Mouse (Mus musculus): Measurements from ENCODE around the gene Pramef8. TPM values are rescaled to one million over a fixed set of nuclear protein-coding genes. Genes with fewer than 3 reads are reported as not detected.
A peak's percentile ranks its signal among the peaks of the same experiment; 100 is the strongest.
"Not testable (repeated sequence)": the region's sequence is repeated elsewhere in the genome, so short reads cannot be mapped to it uniquely, and the experiment has no call there.

The Pramef8 gene
- 10 to 100 TPM in 25 of 26 experiments, 1 to 10 TPM in 1; 4.9 to 35.8 (median 21.1) TPM for total RNA-seq (2018; cell fraction: chromatin; rRNA removed)
- 10 to 100 TPM; 11.4 to 25.2 (median 18.4) TPM for total RNA-seq (2018; cell fraction: cytosol; rRNA removed)
- total RNA-seq (2018; cell fraction: nucleus; rRNA removed): 10 to 100 TPM; 10.3 to 43.1 (median 22.1) TPM
- polyA plus RNA-seq (2018): 9.1 to 17.7 TPM (median 13.0 TPM) in 3 replicates

- H3K79me2 ChIP-seq (ENCODE audit: inconsistent target): peaks cover 32% of the 10 kb centered on the region
- peak within 1 kb of the TSS; percentile 85 for H3K27ac ChIP-seq
- WGBS (ENCODE audit: missing documents): under 1% methylated on average over 50 of the region's 50 CpGs
- peak within 1 kb of the TSS; percentile 92 for H3K4me3 ChIP-seq (ENCODE audit: inconsistent target)
- H3K36me3 ChIP-seq (ENCODE audit: inconsistent target): peaks cover 25% of the 10 kb centered on the region
Measured at GRCm38 (mm10) chr4:143412219-143413092, at the start of gene Pramef8. TSS of gene Pramef8 (plus strand) at chr4:143412426.

DNA sequence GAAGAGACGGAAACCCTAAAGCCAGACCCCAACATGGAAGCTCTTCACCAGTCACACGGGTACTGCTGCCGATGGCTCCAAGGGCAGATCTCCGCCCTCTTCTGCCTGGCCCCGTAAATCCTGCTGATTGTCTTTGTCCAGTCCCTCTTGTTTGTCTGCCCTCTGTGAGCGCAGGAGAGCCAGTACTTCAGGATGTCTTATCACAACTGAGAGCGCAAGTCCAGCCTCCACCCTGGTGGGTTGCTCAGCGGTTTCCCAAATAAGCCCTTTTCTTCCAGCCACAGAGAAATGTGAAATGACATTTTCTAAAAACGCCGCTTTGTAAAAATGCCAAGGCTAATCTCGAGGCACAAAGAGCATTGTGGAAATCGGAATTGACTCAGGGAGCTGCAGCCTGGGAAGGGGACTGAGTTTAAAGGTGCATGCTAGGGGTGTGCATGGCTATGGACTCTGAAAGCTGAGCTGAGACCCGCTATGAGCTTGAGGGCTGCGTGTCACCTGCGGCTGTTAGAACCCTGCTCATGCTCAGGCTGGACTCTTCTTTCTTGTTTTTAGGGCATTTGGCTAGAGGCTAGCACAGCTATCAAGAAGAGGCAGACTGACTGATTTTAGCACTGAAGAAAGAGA lies 45.7 kb upstream of the Pramef8 start:
- Histone ChIP-seq H3K36me3 (ENCODE audit: inconsistent target) (no peaks in the 10 kb centered on the region), H3K27ac (no peak overlapping the region), H3K79me2 (ENCODE audit: inconsistent target) (no peaks in the 10 kb centered on the region), H3K4me3 (ENCODE audit: inconsistent target) (no peak overlapping the region)
- 73% methylated on average over 15 of the region's 15 CpGs for WGBS (ENCODE audit: missing documents)

- H3K4me3 ChIP-seq (ENCODE audit: inconsistent target): no peak overlapping the region
- WGBS (ENCODE audit: missing documents): 48% methylated on average over 7 of the region's 7 CpGs
- no peak overlapping the region for H3K27ac ChIP-seq
- H3K79me2 ChIP-seq (ENCODE audit: inconsistent target): no peaks in the 10 kb centered on the region
- H3K36me3 ChIP-seq (ENCODE audit: inconsistent target): no peaks in the 10 kb centered on the region
Measured at GRCm38 (mm10) chr4:143379480-143379879, 32.7 kb upstream of the Pramef8 start.

- H3K36me3 ChIP-seq (ENCODE audit: inconsistent target): no peaks in the 10 kb centered on the region
- WGBS (ENCODE audit: missing documents): 44% methylated on average over 14 of the region's 15 CpGs
- H3K27ac ChIP-seq: no peak overlapping the region
- H3K79me2 ChIP-seq (ENCODE audit: inconsistent target): no peaks in the 10 kb centered on the region
- no peak overlapping the region for H3K4me3 ChIP-seq (ENCODE audit: inconsistent target)
Measured at GRCm38 (mm10) chr4:143379931-143380715, 32.1 kb upstream of the Pramef8 start.

DNA sequence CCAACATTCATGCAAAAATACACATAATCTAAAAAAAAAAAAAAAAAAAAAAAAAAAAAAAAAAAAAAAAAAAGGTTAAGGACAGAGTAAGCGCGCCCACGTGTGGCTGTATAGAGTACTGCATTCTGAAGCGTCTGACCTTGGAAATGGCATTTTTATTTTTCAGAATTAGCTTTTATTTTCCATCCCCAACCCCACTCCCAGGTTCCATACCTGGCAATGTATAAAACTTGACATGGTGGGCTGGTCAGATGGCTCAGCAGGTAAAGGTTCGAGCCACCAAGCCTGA lies 31.6 kb upstream of the Pramef8 start:
- no peaks in the 10 kb centered on the region for H3K36me3 ChIP-seq (ENCODE audit: inconsistent target)
- H3K79me2 ChIP-seq (ENCODE audit: inconsistent target): no peaks in the 10 kb centered on the region
- 4% methylated on average over 5 of the region's 5 CpGs for WGBS (ENCODE audit: missing documents)
- H3K27ac ChIP-seq: no peak overlapping the region
- H3K4me3 ChIP-seq (ENCODE audit: inconsistent target): no peak overlapping the region

DNA sequence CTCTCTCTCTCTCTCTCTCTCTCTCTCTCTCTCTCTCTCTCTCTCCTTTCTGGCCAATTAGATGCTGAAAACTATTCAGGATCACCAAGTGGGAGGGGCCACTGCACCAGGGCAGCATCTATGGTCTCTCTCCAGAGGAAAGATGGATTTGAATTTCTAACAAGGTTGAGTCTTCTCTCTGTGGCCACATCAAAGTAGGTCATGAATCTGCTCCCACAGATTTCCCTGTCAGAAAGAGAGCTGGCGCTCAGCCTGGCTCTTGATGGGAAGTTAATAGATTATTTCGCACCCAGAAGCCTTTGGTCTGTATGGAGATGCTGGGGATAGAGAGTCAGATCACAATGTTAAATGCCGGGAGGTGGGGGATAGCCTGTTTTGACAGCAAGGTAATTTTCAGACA lies 30.1 kb upstream of the Pramef8 start:
- Histone ChIP-seq H3K4me3 (ENCODE audit: inconsistent target) (no peak overlapping the region), H3K36me3 (ENCODE audit: inconsistent target) (no peaks in the 10 kb centered on the region), H3K79me2 (ENCODE audit: inconsistent target) (no peaks in the 10 kb centered on the region), H3K27ac (no peak overlapping the region)
- 90% methylated on average over 3 of the region's 3 CpGs for WGBS (ENCODE audit: missing documents)

GRCm38 (mm10) chr4:143383646-143384045 lies 28.6 kb upstream of the Pramef8 start:
- Histone ChIP-seq H3K79me2 (ENCODE audit: inconsistent target) (no peaks in the 10 kb centered on the region), H3K27ac (no peak overlapping the region), H3K36me3 (ENCODE audit: inconsistent target) (no peaks in the 10 kb centered on the region), H3K4me3 (ENCODE audit: inconsistent target) (no peak overlapping the region)
- 39% methylated on average over 4 of the region's 4 CpGs for WGBS (ENCODE audit: missing documents)

DNA sequence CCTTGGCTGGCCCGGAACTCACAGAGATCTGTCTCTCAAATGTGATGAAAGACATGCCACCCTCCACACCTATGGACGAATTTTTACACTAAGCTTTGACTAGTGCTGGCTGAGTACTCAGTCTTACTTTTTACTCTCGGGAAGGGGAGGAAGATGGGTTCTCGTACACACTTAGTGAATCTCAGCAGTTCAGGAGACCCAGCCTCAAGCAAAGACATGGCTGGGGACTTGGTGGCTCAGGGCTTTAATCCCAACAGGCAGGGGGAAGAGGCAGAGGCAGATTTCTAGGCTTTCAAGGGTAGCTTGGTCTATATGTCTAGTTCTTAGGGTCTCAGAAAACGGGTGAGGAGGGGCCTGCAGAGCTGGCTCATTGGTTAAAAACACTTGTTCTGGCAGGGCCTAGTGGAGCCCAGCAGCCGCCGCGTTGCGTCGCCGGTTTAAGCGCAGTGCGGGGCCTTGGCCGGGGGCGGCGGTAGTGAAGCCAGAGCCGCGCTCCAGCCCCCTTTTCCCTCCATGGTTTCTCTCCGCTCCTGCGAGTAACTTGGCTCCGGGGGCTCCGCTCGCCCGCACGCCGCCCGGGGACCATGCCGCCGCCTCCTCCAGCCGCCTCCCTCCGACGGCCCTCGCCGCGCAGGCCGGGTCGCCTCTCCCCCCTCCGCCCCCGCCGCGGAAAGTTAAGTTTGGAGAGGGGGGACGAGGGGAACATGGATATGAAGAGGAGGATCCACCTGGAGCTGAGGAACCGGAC lies 23.1 kb upstream of the Pramef8 start:
- 12% methylated on average over 27 of the region's 43 CpGs for WGBS (ENCODE audit: missing documents)
- no peaks in the 10 kb centered on the region for H3K79me2 ChIP-seq (ENCODE audit: inconsistent target)
- no peak overlapping the region for H3K27ac ChIP-seq
- H3K36me3 ChIP-seq (ENCODE audit: inconsistent target): no peaks in the 10 kb centered on the region
- H3K4me3 ChIP-seq (ENCODE audit: inconsistent target): no peak overlapping the region

- H3K4me3 ChIP-seq (ENCODE audit: inconsistent target): no peak within 1 kb of the TSS
- H3K36me3 ChIP-seq (ENCODE audit: inconsistent target): no peaks in the 10 kb centered on the region
- WGBS (ENCODE audit: missing documents): 85% methylated on average over 23 of the region's 26 CpGs
- H3K27ac ChIP-seq: no peak within 1 kb of the TSS
- no peaks in the 10 kb centered on the region for H3K79me2 ChIP-seq (ENCODE audit: inconsistent target)
Measured at GRCm38 (mm10) chr4:143394181-143394580, 18.0 kb upstream of the Pramef8 start, which contains the start of gene Pramel1. TSS of gene Pramel1 (plus strand) at chr4:143394428.

- 83% methylated on average over 5 of the region's 5 CpGs for WGBS (ENCODE audit: missing documents)
- Histone ChIP-seq H3K36me3 (ENCODE audit: inconsistent target) (peaks cover 18% of the 10 kb centered on the region), H3K27ac (peak overlapping the region; percentile 85), H3K79me2 (ENCODE audit: inconsistent target) (peaks cover 32% of the 10 kb centered on the region), H3K4me3 (ENCODE audit: inconsistent target) (peak overlapping the region; percentile 92)
Measured at GRCm38 (mm10) chr4:143411566-143412218, 534 bp upstream of the Pramef8 start.

DNA sequence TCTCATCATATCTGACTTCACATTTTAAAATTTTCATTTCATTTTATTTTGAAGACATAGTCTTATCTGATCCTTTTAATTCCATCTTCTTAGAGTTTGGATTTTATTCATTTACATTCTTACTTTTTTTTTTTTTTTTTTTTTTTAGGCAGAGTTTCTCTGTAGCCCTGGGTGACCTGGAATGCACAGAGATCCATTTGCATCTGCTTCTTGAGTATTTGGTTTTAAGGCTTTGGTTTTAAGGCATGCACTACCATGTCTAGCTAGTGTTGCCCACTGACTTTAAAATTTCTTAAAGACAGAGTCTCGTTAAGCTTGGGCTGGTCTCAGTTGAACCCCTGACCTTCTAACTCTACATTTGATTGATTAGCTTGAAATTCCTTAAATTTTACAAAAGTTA lies 1.4 kb downstream of the Pramef8 start:
- Histone ChIP-seq H3K79me2 (ENCODE audit: inconsistent target) (peaks cover 32% of the 10 kb centered on the region), H3K36me3 (ENCODE audit: inconsistent target) (peaks cover 37% of the 10 kb centered on the region), H3K27ac (no peak overlapping the region), H3K4me3 (ENCODE audit: inconsistent target) (peak overlapping the region; percentile 92)
- WGBS (ENCODE audit: missing documents): 100% methylated on average over 1 of the region's 1 CpGs

DNA sequence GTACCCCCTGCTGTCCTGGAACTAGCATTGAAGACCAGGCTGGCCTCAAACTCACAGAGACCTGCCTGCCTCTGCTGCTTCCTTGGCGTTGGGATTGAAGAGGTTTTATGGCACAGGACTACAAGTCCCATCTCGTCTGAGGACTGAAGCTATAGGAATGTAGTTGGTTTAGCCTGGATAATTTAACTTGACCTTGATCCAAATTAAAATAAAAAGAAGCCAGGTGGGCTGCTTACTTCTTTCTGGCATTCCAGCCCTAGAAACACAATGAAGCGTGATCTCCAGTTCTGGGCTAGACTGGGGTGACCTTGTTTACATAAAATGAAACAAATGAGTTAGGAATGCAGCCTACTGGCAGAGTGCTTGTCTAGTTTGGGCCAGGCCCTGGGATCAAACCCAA lies 1.9 kb downstream of the Pramef8 start:
- Histone ChIP-seq H3K36me3 (ENCODE audit: inconsistent target) (peaks cover 42% of the 10 kb centered on the region), H3K79me2 (ENCODE audit: inconsistent target) (peaks cover 32% of the 10 kb centered on the region), H3K27ac (no peak overlapping the region), H3K4me3 (ENCODE audit: inconsistent target) (no peak overlapping the region)
- 100% methylated on average over 3 of the region's 3 CpGs for WGBS (ENCODE audit: missing documents)

GRCm38 (mm10) chr4:143426770-143427169 lies 14.5 kb downstream of the Pramef8 start:
- not testable (repeated sequence) for H3K79me2 ChIP-seq (ENCODE audit: inconsistent target); H3K27ac ChIP-seq; H3K36me3 ChIP-seq (ENCODE audit: inconsistent target); H3K4me3 ChIP-seq (ENCODE audit: inconsistent target)
- 77% methylated on average over 3 of the region's 5 CpGs for WGBS (ENCODE audit: missing documents)

Data from macrophage (primary cell).